Mouse (Mus musculus) stomach, embryonic 14.5 days (tissue): ENCODE results near the gene Runx2. TPM values are rescaled to one million over a fixed set of nuclear protein-coding genes. Genes with fewer than 3 reads are reported as not detected.
A peak's percentile ranks its signal among the peaks of the same experiment; 100 is the strongest.

Experiments used
- ATAC-seq: fragments of 200-750 bp; cut with Nextera tagmentation; 2 replicates; pipeline ENCODE4 v1.8.0; 2017; ENCODE audit warnings: low read depth, moderate TSS enrichment; ENCODE audit not compliant: insufficient number of reproducible peaks, insufficient read depth, low FRiP score
- H3K27ac ChIP-seq: fragments of 300-500 bp; sonication (generic); 2 replicates; pipeline ENCODE4 v1.5.1; 2014; ENCODE audit warnings: mild to moderate bottlenecking, low read length, moderate library complexity, mixed read lengths
- H3K27me3 ChIP-seq: fragments of 300-500 bp; sonication (generic); 2 replicates; pipeline ENCODE4 v1.6.1; 2014; ENCODE audit warnings: low read length, control low read depth, mixed read lengths; ENCODE audit not compliant: control insufficient read depth, insufficient read depth
- H3K36me3 ChIP-seq: fragments of 300-500 bp; sonication (generic); 2 replicates; pipeline ENCODE4 v1.6.1; 2014; ENCODE audit warnings: mild to moderate bottlenecking, control low read depth, low read length, moderate library complexity, mixed read lengths; ENCODE audit not compliant: control insufficient read depth, insufficient read depth
- H3K4me1 ChIP-seq: fragments of 300-500 bp; sonication (generic); 2 replicates; pipeline ENCODE4 v1.6.1; 2014; ENCODE audit warnings: low read length, control low read depth, mixed read lengths; ENCODE audit not compliant: control insufficient read depth, insufficient read depth
- H3K4me2 ChIP-seq: fragments of 300-500 bp; sonication (generic); replicated peaks from 2 replicates; pipeline ENCODE4 v1.6.1; 2014; ENCODE audit warnings: low read depth, low read length, control low read depth
- H3K4me3 ChIP-seq: fragments of 300-500 bp; sonication (generic); 2 replicates; pipeline ENCODE4 v1.5.1; 2014; ENCODE audit warnings: low read depth, low read length, control low read depth
- H3K9ac ChIP-seq: fragments of 300-500 bp; sonication (generic); replicated peaks from 2 replicates; pipeline ENCODE4 v1.6.1; 2014; ENCODE audit warnings: low read depth, mild to moderate bottlenecking, control low read depth, low read length, moderate library complexity, mixed read lengths
- H3K9me3 ChIP-seq: fragments of 300-500 bp; sonication (generic); 2 replicates; pipeline ENCODE4 v1.6.1; 2016; ENCODE audit warnings: low read depth, low read length, control low read depth; ENCODE audit not compliant: control insufficient read depth
- WGBS: fragments of 180-500 bp; shearing (Covaris S2); extraction: QIAGEN DNeasy Blood & Tissue Kit; methylation state at CpG from one replicate; pipeline ENCODE4 v1.1.7; 2014; 5-methylcytosine and 5-hydroxymethylcytosine counted together
- polyA plus RNA-seq: library from polyadenylated mRNA; unstranded; fragments of >200 nt; fragmentation: Nextera tagmentation; extraction: Ambion mirVana; gene quantifications from 2 replicates; pipeline ENCODE4 v1.2.1, GENCODE M21; 2014

Runx2 gene
- polyA plus RNA-seq, 1 experiment from 2014 or later, result 1.00 TPM

GRCm38 (mm10) chr17:44672806-44673205, 141.8 kb downstream of the Runx2 start:
- no peak overlapping the region for H3K27ac ChIP-seq
- H3K4me3 ChIP-seq, result no peak overlapping the region
- peaks cover 10% of the 10 kb centered on the region; the same call in 1 of the 2 replicates for H3K4me1 ChIP-seq
- no peak overlapping the region for H3K9ac ChIP-seq
- H3K27me3 ChIP-seq, result no peaks in the 10 kb centered on the region
- ATAC-seq, result no peak
- no peaks in the 10 kb centered on the region for H3K9me3 ChIP-seq
- 72% methylated on average over 7 of the region's 7 CpGs for WGBS
- no peaks in the 10 kb centered on the region for H3K36me3 ChIP-seq
- H3K4me2 ChIP-seq, result no peak overlapping the region

- no peak for ATAC-seq
- H3K4me3 ChIP-seq, result no peak overlapping the region
- no peak overlapping the region for H3K4me2 ChIP-seq
- no peak overlapping the region for H3K27ac ChIP-seq
- peaks cover 10% of the 10 kb centered on the region; the same call in 1 of the 2 replicates for H3K4me1 ChIP-seq
- H3K27me3 ChIP-seq, result no peaks in the 10 kb centered on the region
- H3K9me3 ChIP-seq, result no peaks in the 10 kb centered on the region
- H3K9ac ChIP-seq, result no peak overlapping the region
- H3K36me3 ChIP-seq, result no peaks in the 10 kb centered on the region
- WGBS, result 80% methylated on average over 16 of the region's 16 CpGs
Measured at GRCm38 (mm10) chr17:44671946-44672692, 142.5 kb downstream of the Runx2 start.

- Histone ChIP-seq H3K9ac (no peak overlapping the region), H3K9me3 (no peaks in the 10 kb centered on the region), H3K36me3 (no peaks in the 10 kb centered on the region), H3K27ac (no peak overlapping the region), H3K4me3 (no peak overlapping the region), H3K4me1 (peaks cover 10% of the 10 kb centered on the region; the same call in 1 of the 2 replicates), H3K27me3 (no peaks in the 10 kb centered on the region), H3K4me2 (peak overlapping the region; percentile 27)
- ATAC-seq, result no peak
- 19% methylated on average over 11 of the region's 11 CpGs for WGBS
Measured at GRCm38 (mm10) chr17:44669985-44670384, 144.6 kb downstream of the Runx2 start.

DNA sequence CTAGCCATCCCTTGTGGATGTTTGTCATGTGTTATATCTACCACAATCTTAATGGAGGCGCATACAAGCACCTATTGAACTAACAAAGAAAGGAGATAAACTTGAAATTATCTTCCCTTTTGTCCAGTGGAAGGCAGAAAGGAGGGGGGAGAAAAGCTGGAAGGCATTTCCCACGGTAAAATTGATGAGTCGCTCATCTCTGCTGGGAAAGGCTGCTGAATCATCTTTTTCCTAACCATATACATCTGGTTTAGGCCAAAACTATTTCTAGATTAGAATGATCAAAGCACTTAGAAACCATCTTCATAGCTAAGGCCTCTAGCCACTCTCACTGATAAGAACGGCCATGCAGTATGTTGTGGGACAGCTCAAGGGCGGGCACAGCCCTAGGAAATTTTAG, 147.3 kb downstream of the Runx2 start:
- H3K9me3 ChIP-seq, result no peaks in the 10 kb centered on the region
- 75% methylated on average over 5 of the region's 5 CpGs for WGBS
- H3K4me3 ChIP-seq, result no peak overlapping the region
- H3K27me3 ChIP-seq, result no peaks in the 10 kb centered on the region
- H3K27ac ChIP-seq, result no peak overlapping the region
- no peaks in the 10 kb centered on the region for H3K36me3 ChIP-seq
- H3K4me2 ChIP-seq, result no peak overlapping the region
- H3K9ac ChIP-seq, result no peak overlapping the region
- H3K4me1 ChIP-seq, result peaks cover 10% of the 10 kb centered on the region; the same call in 1 of the 2 replicates
- ATAC-seq, result no peak

- no peaks in the 10 kb centered on the region for H3K4me1 ChIP-seq
- no peak overlapping the region for H3K27ac ChIP-seq
- WGBS, result 80% methylated on average over 7 of the region's 7 CpGs
- H3K36me3 ChIP-seq, result no peaks in the 10 kb centered on the region
- H3K9ac ChIP-seq, result no peak overlapping the region
- no peaks in the 10 kb centered on the region for H3K27me3 ChIP-seq
- ATAC-seq, result no peak
- no peak overlapping the region for H3K4me3 ChIP-seq
- no peak overlapping the region for H3K4me2 ChIP-seq
- no peaks in the 10 kb centered on the region for H3K9me3 ChIP-seq
Measured at GRCm38 (mm10) chr17:44663872-44664271, 150.7 kb downstream of the Runx2 start.

DNA sequence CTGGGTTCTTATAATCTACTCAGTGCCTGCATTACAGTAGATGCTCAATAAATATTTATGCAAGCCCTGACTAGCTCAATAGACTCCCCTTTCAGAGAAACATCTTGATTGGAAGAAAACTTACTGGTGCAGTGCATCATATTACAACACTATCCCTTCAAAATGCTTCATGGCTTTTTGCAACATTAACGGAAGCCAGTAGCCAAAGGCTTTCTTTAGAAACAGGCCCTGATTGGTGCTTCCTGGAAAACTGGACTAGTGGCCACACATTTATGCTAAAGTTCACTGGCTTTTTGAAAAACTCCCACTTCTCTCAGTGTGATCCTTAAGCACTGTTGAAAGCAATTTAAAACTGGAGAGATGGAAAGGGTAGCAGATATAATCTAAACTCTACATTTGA, 151.4 kb downstream of the Runx2 start:
- ATAC-seq, result no peak
- H3K36me3 ChIP-seq, result no peaks in the 10 kb centered on the region
- 0 out of 2 replicates have a peak overlapping the region, but pooled peaks have one; percentile 35 for H3K27ac ChIP-seq
- H3K4me2 ChIP-seq, result no peak overlapping the region
- H3K4me1 ChIP-seq, result no peaks in the 10 kb centered on the region
- 61% methylated on average over 1 of the region's 1 CpGs for WGBS
- no peak overlapping the region for H3K4me3 ChIP-seq
- H3K9me3 ChIP-seq, result no peaks in the 10 kb centered on the region
- H3K27me3 ChIP-seq, result no peaks in the 10 kb centered on the region
- no peak overlapping the region for H3K9ac ChIP-seq

- Histone ChIP-seq H3K4me3 (no peak overlapping the region), H3K9ac (no peak overlapping the region), H3K4me1 (no peaks in the 10 kb centered on the region), H3K27ac (no peak overlapping the region), H3K27me3 (no peaks in the 10 kb centered on the region), H3K9me3 (no peaks in the 10 kb centered on the region), H3K4me2 (no peak overlapping the region), H3K36me3 (no peaks in the 10 kb centered on the region)
- ATAC-seq, result no peak
- 91% methylated on average over 6 of the region's 6 CpGs for WGBS
Measured at GRCm38 (mm10) chr17:44662080-44662706, 152.4 kb downstream of the Runx2 start.

GRCm38 (mm10) chr17:44660121-44660806, 154.3 kb downstream of the Runx2 start:
- H3K9me3 ChIP-seq, result no peaks in the 10 kb centered on the region
- ATAC-seq, result no peak
- H3K27me3 ChIP-seq, result no peaks in the 10 kb centered on the region
- no peaks in the 10 kb centered on the region for H3K4me1 ChIP-seq
- H3K27ac ChIP-seq, result no peak overlapping the region
- WGBS, result 78% methylated on average over 7 of the region's 7 CpGs
- no peak overlapping the region for H3K9ac ChIP-seq
- no peaks in the 10 kb centered on the region for H3K36me3 ChIP-seq
- no peak overlapping the region for H3K4me2 ChIP-seq
- H3K4me3 ChIP-seq, result no peak overlapping the region
